In genomic region chr11:103722040-103722481, GRCm38 (mm10) we compare ENCODE assay signal across 8 mouse cellular contexts. TPM values are rescaled to one million over a fixed set of nuclear protein-coding genes. Genes with fewer than 3 reads are reported as not detected.
A peak's percentile ranks its signal among the peaks of the same experiment; 100 is the strongest.
DNase-seq lines count a peak whose midpoint lies in the region; ATAC-seq lines count a peak whose summit lies in the region.

No protein-coding gene starts in this region.

- H3K4me2 ChIP-seq in forebrain, embryonic 11.5 days (ENCODE audit: low read depth, low read length, severe bottlenecking), result 0 out of 2 replicates have a peak overlapping the region, but pooled peaks have one; percentile 15
- peak overlapping the region; percentile 46 for H3K4me2 ChIP-seq in kidney, embryonic 16.5 days (replicated peaks; ENCODE audit: low read depth, low read length)

- no peak overlapping the region for H3K27ac ChIP-seq in forebrain, embryonic 11.5 days (ENCODE audit: low read depth, low read length)
- H3K27ac ChIP-seq in kidney, embryonic 16.5 days (ENCODE audit: low read length), result no peak overlapping the region

- no peaks in the 10 kb centered on the region for H3K36me3 ChIP-seq in forebrain, embryonic 11.5 days (ENCODE audit: control insufficient read depth, insufficient read depth, low read length)
- H3K36me3 ChIP-seq in kidney, embryonic 16.5 days (ENCODE audit: insufficient read depth, low read length), result no peaks in the 10 kb centered on the region

- no peaks in the 10 kb centered on the region for H3K27me3 ChIP-seq in forebrain, embryonic 11.5 days (ENCODE audit: control insufficient read depth, insufficient read depth, low read length)
- H3K27me3 ChIP-seq in kidney, embryonic 16.5 days (ENCODE audit: insufficient read depth, low read length), result no peaks in the 10 kb centered on the region

- H3K9me3 ChIP-seq in forebrain, embryonic 11.5 days (ENCODE audit: control insufficient read depth, low read length), result no peaks in the 10 kb centered on the region
- H3K9me3 ChIP-seq in kidney, embryonic 16.5 days (ENCODE audit: low read length), result no peaks in the 10 kb centered on the region

- WGBS in forebrain, embryonic 11.5 days, result 29% methylated on average over 9 of the region's 9 CpGs
- 16% methylated on average over 9 of the region's 9 CpGs for WGBS in kidney, embryonic 16.5 days

- no peak overlapping the region for H3K9ac ChIP-seq in forebrain, embryonic 11.5 days (ENCODE audit: low read length)
- no peak overlapping the region for H3K9ac ChIP-seq in kidney, embryonic 16.5 days (replicated peaks; ENCODE audit: low read length)

- peak; percentile 42; the same call in 1 of the 2 replicates for ATAC-seq in forebrain, embryonic 11.5 days (replicated peaks; ENCODE audit: low FRiP score)
- peak; percentile 64 for ATAC-seq in kidney, embryonic 16.5 days (ENCODE audit: low FRiP score, low TSS enrichment)

- no peak overlapping the region for H3K4me3 ChIP-seq in forebrain, embryonic 11.5 days (ENCODE audit: low read depth, low read length)
- H3K4me3 ChIP-seq in kidney, embryonic 16.5 days (ENCODE audit: low read length), result peak overlapping the region; percentile 21

- H3K4me1 ChIP-seq in forebrain, embryonic 11.5 days (replicated peaks; ENCODE audit: control insufficient read depth, insufficient read depth, low read length), result no peaks in the 10 kb centered on the region
- H3K4me1 ChIP-seq in kidney, embryonic 16.5 days (ENCODE audit: insufficient read depth, low read length), result peaks cover 9% of the 10 kb centered on the region

- peak; percentile 31 for DNase-seq in lung, postnatal 10 days
- no peak for DNase-seq in lung, postnatal 25 days (ENCODE audit: low spot score)
- no peak for DNase-seq in forebrain, embryonic 11.5 days (ENCODE audit: low spot score)
- peak; percentile 21 for DNase-seq in retina, postnatal 7 days (ENCODE audit: low read depth, low spot score)
- DNase-seq in spleen, postnatal 4 days (ENCODE audit: low spot score in 2 of 2), result no peak
- DNase-seq in left cerebral cortex, adult 11 months (ENCODE audit: low spot score), result no peak
- no peak for DNase-seq in spleen, adult 18-20 months

RNA-seq across cellular contexts. Expression of gene Gosr2, which starts 24.4 kb away (rescaled TPM):
- 86.7 and 94.9 TPM in 2 replicates for polyA plus RNA-seq in forebrain, embryonic 11.5 days (2014; fragmentation: Nextera tagmentation; extraction: Ambion mirVana)
- 91.1 and 92.2 TPM in 2 replicates for polyA plus RNA-seq in kidney, embryonic 16.5 days (2015; fragmentation: Nextera tagmentation; extraction: Ambion mirVana)

RNA-seq across cellular contexts. Expression of gene Wnt9b, which starts 27.6 kb away (rescaled TPM):
- polyA plus RNA-seq in forebrain, embryonic 11.5 days (2014; fragmentation: Nextera tagmentation; extraction: Ambion mirVana), result 0.49 and 0.87 TPM in 2 replicates
- polyA plus RNA-seq in kidney, embryonic 16.5 days (2015; fragmentation: Nextera tagmentation; extraction: Ambion mirVana), result 8.9 and 10.0 TPM in 2 replicates

RNA-seq across cellular contexts. Expression of gene Wnt3, which starts 51.9 kb away (rescaled TPM):
- polyA plus RNA-seq in forebrain, embryonic 11.5 days (2014; fragmentation: Nextera tagmentation; extraction: Ambion mirVana), result 5.7 and 6.2 TPM in 2 replicates
- not detected in 2 replicates for polyA plus RNA-seq in kidney, embryonic 16.5 days (2015; fragmentation: Nextera tagmentation; extraction: Ambion mirVana)

Comparison
In these comparisons a context has a peak if more than half of its experiments do, and no peak if none do; other contexts are left out.
1. DNase-seq: peak in lung, postnatal 10 days (single experiment) and retina, postnatal 7 days (single experiment); none in lung, postnatal 25 days (single experiment), forebrain, embryonic 11.5 days (single experiment), spleen, postnatal 4 days (0 of 2), left cerebral cortex, adult 11 months (single experiment) and spleen, adult 18-20 months (0 of 2).